Mouse (Mus musculus): ENCODE measurements at regions not wholly inside any gene's neighbourhood (a gene's known extent, or its start where the extent isn't known, plus 50 kb on each side); places are given as distances from the start of the nearest gene placed in this dataset.

DNA sequence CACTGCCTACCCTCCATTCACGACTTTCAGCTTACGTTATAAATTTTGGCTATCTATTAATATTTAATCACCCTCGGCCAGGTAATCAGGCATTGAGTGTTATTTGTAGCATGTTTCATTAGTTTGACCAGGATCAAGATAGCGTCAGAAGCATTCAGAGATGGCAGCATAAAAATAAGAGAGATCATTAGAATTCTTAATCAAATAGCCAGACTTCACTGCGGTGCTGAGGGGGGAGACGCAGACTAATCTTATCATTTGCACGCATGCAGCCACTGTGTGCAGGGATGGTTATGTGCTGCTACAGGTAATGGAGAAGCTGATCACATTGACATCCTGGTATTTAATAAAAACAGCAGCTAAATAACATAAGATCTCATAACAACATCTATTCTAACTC lies 574.5 kb upstream of the Klhl1 start:
- TF ChIP-seq CTCF (IDR thresholded peaks at IDR 0.05; ENCODE audit: low read depth), result no peak
- TF ChIP-seq EP300 (IDR thresholded peaks at IDR 0.05; ENCODE audit: low read depth), result no peak
